Mouse (Mus musculus): Measurements from ENCODE around the gene Tmbim4. TPM values are rescaled to one million over a fixed set of nuclear protein-coding genes. Genes with fewer than 3 reads are reported as not detected.

Gene Tmbim4
- polyA plus RNA-seq, 1 experiment from 2014 or later = 218 TPM

DNA sequence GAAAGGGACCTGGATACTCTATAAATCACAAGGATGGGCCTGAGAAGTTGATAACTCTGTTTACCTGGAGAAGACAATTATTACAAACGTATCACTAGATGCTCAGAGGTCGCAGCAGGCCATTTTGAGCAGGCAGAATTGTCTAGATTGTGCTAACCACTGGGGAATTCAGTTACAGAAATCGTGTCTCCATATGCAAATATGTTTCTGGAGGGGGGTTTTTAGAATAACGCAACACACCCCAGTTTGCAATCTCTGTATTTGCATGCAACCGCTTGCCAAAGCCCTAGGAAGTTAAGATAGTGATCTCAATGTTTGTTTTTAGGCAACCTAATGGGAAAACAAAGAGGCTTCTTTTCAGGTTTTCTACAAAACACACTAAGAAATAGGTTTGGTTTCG lies 10.2 kb upstream of the Tmbim4 start:
- Histone ChIP-seq H3K9ac (replicated peaks; ENCODE audit: low read length) (no peak overlapping the region), H3K27ac (ENCODE audit: low read length) (no peak overlapping the region), H3K4me3 (ENCODE audit: low read length) (no peak overlapping the region), H3K27me3 (ENCODE audit: insufficient read depth, low read length) (no peaks in the 10 kb centered on the region), H3K4me1 (ENCODE audit: insufficient read depth, low read length) (peaks cover 14% of the 10 kb centered on the region), H3K36me3 (ENCODE audit: insufficient read depth, low read length) (no peaks in the 10 kb centered on the region), H3K4me2 (replicated peaks; ENCODE audit: low read depth, low read length) (no peak overlapping the region), H3K9me3 (ENCODE audit: low read length) (peaks cover 5% of the 10 kb centered on the region; the same call in 1 of the 2 replicates)
- 87% methylated on average over 6 of the region's 6 CpGs for WGBS
- no peak for ATAC-seq (ENCODE audit: low FRiP score, low TSS enrichment)

- WGBS = 69% methylated on average over 4 of the region's 4 CpGs
- Histone ChIP-seq H3K9me3 (ENCODE audit: low read length) (no peaks in the 10 kb centered on the region), H3K27me3 (ENCODE audit: insufficient read depth, low read length) (no peaks in the 10 kb centered on the region), H3K4me1 (ENCODE audit: insufficient read depth, low read length) (peaks cover 14% of the 10 kb centered on the region), H3K27ac (ENCODE audit: low read length) (no peak overlapping the region), H3K4me2 (replicated peaks; ENCODE audit: low read depth, low read length) (no peak overlapping the region), H3K4me3 (ENCODE audit: low read length) (no peak overlapping the region), H3K36me3 (ENCODE audit: insufficient read depth, low read length) (no peaks in the 10 kb centered on the region), H3K9ac (replicated peaks; ENCODE audit: low read length) (no peak overlapping the region)
- no peak for ATAC-seq (ENCODE audit: low FRiP score, low TSS enrichment)
Observed at GRCm38 (mm10) chr10:120192278-120192677, 9.1 kb upstream of the Tmbim4 start.

DNA sequence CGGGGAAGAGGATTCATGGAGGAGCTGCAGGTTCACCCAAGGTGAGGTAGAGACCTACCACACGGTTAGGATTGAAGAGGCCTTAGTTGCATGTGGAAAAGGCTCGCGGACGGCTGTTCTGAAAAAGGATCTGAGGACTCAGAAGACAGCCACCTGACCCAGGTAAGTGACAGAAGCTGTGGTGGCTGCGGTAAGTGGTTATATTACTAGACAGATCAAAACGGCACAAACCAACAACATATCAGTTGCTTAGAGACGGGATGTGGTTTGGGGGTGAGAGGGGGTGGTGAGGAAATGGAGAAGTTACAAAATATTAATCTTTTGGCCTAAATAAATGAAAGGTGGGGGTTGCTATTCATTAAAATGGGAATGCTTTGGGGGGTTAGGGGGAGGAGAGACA lies 8.1 kb upstream of the Tmbim4 start:
- H3K36me3 ChIP-seq (ENCODE audit: insufficient read depth, low read length) = no peaks in the 10 kb centered on the region
- no peak overlapping the region for H3K4me2 ChIP-seq (replicated peaks; ENCODE audit: low read depth, low read length)
- H3K4me1 ChIP-seq (ENCODE audit: insufficient read depth, low read length) = peaks cover 14% of the 10 kb centered on the region
- 93% methylated on average over 8 of the region's 8 CpGs for WGBS
- no peak overlapping the region for H3K27ac ChIP-seq (ENCODE audit: low read length)
- H3K9ac ChIP-seq (replicated peaks; ENCODE audit: low read length) = no peak overlapping the region
- no peaks in the 10 kb centered on the region for H3K27me3 ChIP-seq (ENCODE audit: insufficient read depth, low read length)
- H3K4me3 ChIP-seq (ENCODE audit: low read length) = no peak overlapping the region
- no peak for ATAC-seq (ENCODE audit: low FRiP score, low TSS enrichment)
- H3K9me3 ChIP-seq (ENCODE audit: low read length) = no peaks in the 10 kb centered on the region

- H3K27ac ChIP-seq (ENCODE audit: low read length) = no peak overlapping the region
- H3K4me2 ChIP-seq (replicated peaks; ENCODE audit: low read depth, low read length) = no peak overlapping the region
- H3K9me3 ChIP-seq (ENCODE audit: low read length) = no peaks in the 10 kb centered on the region
- no peak overlapping the region for H3K9ac ChIP-seq (replicated peaks; ENCODE audit: low read length)
- H3K4me1 ChIP-seq (ENCODE audit: insufficient read depth, low read length) = peaks cover 9% of the 10 kb centered on the region; the same call in 1 of the 2 replicates
- H3K36me3 ChIP-seq (ENCODE audit: insufficient read depth, low read length) = no peaks in the 10 kb centered on the region
- H3K4me3 ChIP-seq (ENCODE audit: low read length) = no peak overlapping the region
- peaks cover 9% of the 10 kb centered on the region; the same call in 1 of the 2 replicates for H3K27me3 ChIP-seq (ENCODE audit: insufficient read depth, low read length)
- no peak for ATAC-seq (ENCODE audit: low FRiP score, low TSS enrichment)
- WGBS = 78% methylated on average over 14 of the region's 14 CpGs
Observed at GRCm38 (mm10) chr10:120197061-120197835, 4.1 kb upstream of the Tmbim4 start.

DNA sequence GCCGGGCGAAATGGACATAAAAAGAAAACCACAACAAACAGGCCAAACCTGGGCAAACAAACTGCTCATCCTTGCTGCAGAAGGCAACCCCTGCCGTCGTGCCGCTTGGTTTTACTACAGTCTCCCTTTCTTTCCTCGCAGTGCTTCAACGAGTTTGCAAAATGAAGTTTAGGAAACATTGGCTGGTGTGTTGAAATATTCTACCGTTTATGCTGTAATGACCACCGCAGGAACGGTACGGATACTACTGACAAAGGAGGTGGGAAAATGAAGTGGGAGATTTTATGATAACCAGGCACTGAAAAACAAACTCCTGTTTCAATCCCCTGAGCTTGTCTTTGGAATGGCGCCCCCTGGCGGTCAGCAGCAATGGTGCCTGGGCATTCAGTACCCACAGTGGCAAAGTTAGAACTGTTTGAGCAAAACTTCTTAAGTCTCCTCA lies 592 bp downstream of the Tmbim4 start, which contains the start of gene Irak3:
TSS of gene Irak3 (minus strand) at position 170 of the 442 bp plus-strand sequence.
- H3K27ac ChIP-seq (ENCODE audit: low read length) = no peak within 1 kb of the TSS
- H3K27me3 ChIP-seq (ENCODE audit: insufficient read depth, low read length) = peaks cover 9% of the 10 kb centered on the region; the same call in 1 of the 2 replicates
- peak within 1 kb of the TSS; percentile 91 for H3K4me2 ChIP-seq (replicated peaks; ENCODE audit: low read depth, low read length)
- no peaks in the 10 kb centered on the region for H3K36me3 ChIP-seq (ENCODE audit: insufficient read depth, low read length)
- H3K9me3 ChIP-seq (ENCODE audit: low read length) = no peaks in the 10 kb centered on the region
- peak within 1 kb of the TSS; percentile 70 for H3K9ac ChIP-seq (replicated peaks; ENCODE audit: low read length)
- peaks cover 9% of the 10 kb centered on the region; the same call in 1 of the 2 replicates for H3K4me1 ChIP-seq (ENCODE audit: insufficient read depth, low read length)
- H3K4me3 ChIP-seq (ENCODE audit: low read length) = peak within 1 kb of the TSS; percentile 64
- peak; percentile 72; the same call in 1 of the 2 replicates for ATAC-seq (ENCODE audit: low FRiP score, low TSS enrichment)
- 2% methylated on average over 13 of the region's 13 CpGs for WGBS

DNA sequence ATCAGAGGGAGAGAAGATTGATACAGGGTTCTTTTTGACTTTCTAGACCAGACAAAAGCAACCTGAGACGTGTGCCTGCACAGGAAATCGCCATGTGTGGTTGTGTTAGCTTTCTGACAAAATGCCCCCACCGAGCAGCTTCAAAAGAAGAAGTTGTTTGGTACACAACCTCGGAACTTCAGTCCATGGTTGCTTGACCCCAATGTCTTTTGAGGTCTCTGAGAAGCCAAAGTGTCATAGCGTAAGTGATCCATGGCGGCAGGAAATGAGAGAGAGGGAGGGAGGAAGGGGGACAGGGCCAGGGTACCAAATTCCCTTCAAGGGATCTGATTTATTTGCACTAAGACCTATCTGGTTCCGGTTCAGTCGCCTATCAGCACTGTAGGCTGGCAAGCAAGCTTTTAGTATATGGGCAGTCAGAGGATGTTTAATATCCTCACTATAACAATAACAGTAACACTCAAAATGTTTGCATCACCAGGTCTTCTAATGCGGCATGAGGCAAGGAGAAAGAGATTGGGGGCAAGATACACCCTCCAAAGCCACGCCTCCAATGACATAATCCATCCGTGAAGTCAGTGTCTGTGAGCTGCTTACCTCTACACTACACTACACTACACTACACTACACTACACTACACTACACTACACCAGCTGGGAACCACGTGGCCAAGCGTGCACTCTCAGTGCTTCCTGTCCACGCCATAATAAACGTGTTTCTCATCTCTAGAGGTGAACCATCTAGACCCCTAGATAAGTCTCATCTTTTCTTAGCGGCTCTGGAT lies 1.3 kb downstream of the Tmbim4 start:
- Histone ChIP-seq H3K36me3 (ENCODE audit: insufficient read depth, low read length) (no peaks in the 10 kb centered on the region), H3K27ac (ENCODE audit: low read length) (no peak overlapping the region), H3K9me3 (ENCODE audit: low read length) (no peaks in the 10 kb centered on the region), H3K27me3 (ENCODE audit: insufficient read depth, low read length) (peaks cover 9% of the 10 kb centered on the region; the same call in 1 of the 2 replicates), H3K4me3 (ENCODE audit: low read length) (no peak overlapping the region), H3K4me1 (ENCODE audit: insufficient read depth, low read length) (peaks cover 9% of the 10 kb centered on the region; the same call in 1 of the 2 replicates), H3K9ac (replicated peaks; ENCODE audit: low read length) (no peak overlapping the region), H3K4me2 (replicated peaks; ENCODE audit: low read depth, low read length) (0 out of 2 replicates have a peak overlapping the region, but pooled peaks have one; percentile 91)
- no peak for ATAC-seq (ENCODE audit: low FRiP score, low TSS enrichment)
- WGBS = 60% methylated on average over 16 of the region's 16 CpGs

DNA sequence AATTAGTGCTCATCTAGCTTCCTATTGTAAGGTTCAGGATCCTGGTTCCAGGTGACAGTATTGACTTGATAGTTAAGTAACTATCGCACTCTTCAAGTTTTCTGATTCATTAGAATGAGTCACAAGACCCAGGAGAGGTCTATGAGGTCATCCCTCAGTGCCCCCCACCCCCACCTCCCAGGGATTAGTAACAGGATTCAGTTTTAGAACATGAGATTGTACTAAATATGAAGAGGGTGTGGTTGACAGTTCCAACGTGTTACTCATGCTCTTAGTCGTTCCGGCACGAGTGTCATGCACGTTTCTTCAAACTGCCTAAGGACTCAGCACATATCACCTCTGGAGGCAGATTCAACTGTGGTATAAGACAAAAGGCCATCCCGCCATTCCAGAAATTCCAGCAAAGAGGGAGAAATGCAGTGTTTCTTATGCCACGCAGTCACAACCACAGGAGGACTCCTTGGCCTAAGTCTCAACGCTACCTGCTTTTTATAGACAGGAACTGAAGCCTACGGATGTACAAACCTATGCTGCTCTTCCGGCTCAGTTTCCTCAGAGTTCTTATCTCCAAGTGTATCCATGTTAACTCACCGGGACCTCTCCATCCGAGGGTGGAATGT lies 3.3 kb downstream of the Tmbim4 start:
- Histone ChIP-seq H3K9me3 (ENCODE audit: low read length) (no peaks in the 10 kb centered on the region), H3K4me1 (ENCODE audit: insufficient read depth, low read length) (peaks cover 15% of the 10 kb centered on the region), H3K27me3 (ENCODE audit: insufficient read depth, low read length) (peaks cover 9% of the 10 kb centered on the region; the same call in 1 of the 2 replicates), H3K9ac (replicated peaks; ENCODE audit: low read length) (no peak overlapping the region), H3K27ac (ENCODE audit: low read length) (no peak overlapping the region), H3K4me3 (ENCODE audit: low read length) (no peak overlapping the region), H3K4me2 (replicated peaks; ENCODE audit: low read depth, low read length) (no peak overlapping the region), H3K36me3 (ENCODE audit: insufficient read depth, low read length) (no peaks in the 10 kb centered on the region)
- no peak for ATAC-seq (ENCODE audit: low FRiP score, low TSS enrichment)
- 83% methylated on average over 13 of the region's 13 CpGs for WGBS

- H3K4me1 ChIP-seq (ENCODE audit: insufficient read depth, low read length) = peaks cover 10% of the 10 kb centered on the region
Observed at GRCm38 (mm10) chr10:120208015-120208414, 6.6 kb downstream of the Tmbim4 start.

More at GRCm38 (mm10) chr10:120208015-120208414, 6.6 kb downstream of the Tmbim4 start:
- Histone ChIP-seq H3K9ac (replicated peaks; ENCODE audit: low read length) (no peak overlapping the region), H3K36me3 (ENCODE audit: insufficient read depth, low read length) (peaks cover 12% of the 10 kb centered on the region; the same call in 1 of the 2 replicates), H3K4me2 (replicated peaks; ENCODE audit: low read depth, low read length) (no peak overlapping the region), H3K27ac (ENCODE audit: low read length) (no peak overlapping the region), H3K4me3 (ENCODE audit: low read length) (no peak overlapping the region), H3K27me3 (ENCODE audit: insufficient read depth, low read length) (no peaks in the 10 kb centered on the region), H3K9me3 (ENCODE audit: low read length) (peaks cover 6% of the 10 kb centered on the region; the same call in 1 of the 2 replicates)
- 87% methylated on average over 8 of the region's 8 CpGs for WGBS
- ATAC-seq (ENCODE audit: low FRiP score, low TSS enrichment) = no peak

Measured in kidney, embryonic 16.5 days (tissue).